Mouse (Mus musculus) liver, postnatal 0 days (tissue): ENCODE measurements around the gene Jmjd6. TPM values are rescaled to one million over a fixed set of nuclear protein-coding genes. Genes with fewer than 3 reads are reported as not detected.

Experiments used
- ATAC-seq: fragments of 200-750 bp; cut with Nextera tagmentation; 2 replicates; pipeline ENCODE4 v1.8.0; 2017; ENCODE audit warnings: mild to moderate bottlenecking, moderate library complexity
- DNase-seq: peaks from one replicate; pipeline ENCODE4 v3.0.0-alpha.2; 2016
- H3K27ac ChIP-seq: fragments of 300-500 bp; sonication (generic); 2 replicates; pipeline ENCODE4 v1.5.1; 2014; ENCODE audit warnings: antibody characterized with exemption, moderate library complexity, mild to moderate bottlenecking, low read depth
- H3K27me3 ChIP-seq: fragments of 300-500 bp; sonication (generic); 2 replicates; pipeline ENCODE4 v1.6.1; 2014; ENCODE audit warnings: low read length, control low read depth, mixed read lengths; ENCODE audit not compliant: insufficient read depth
- H3K36me3 ChIP-seq: fragments of 300-500 bp; sonication (generic); replicated peaks from 2 replicates; pipeline ENCODE4 v1.6.1; 2014; ENCODE audit warnings: mild to moderate bottlenecking, control low read depth, low read length, moderate library complexity, mixed read lengths; ENCODE audit not compliant: insufficient read depth
- H3K4me1 ChIP-seq: fragments of 300-500 bp; sonication (generic); 2 replicates; pipeline ENCODE4 v1.6.1; 2014; ENCODE audit warnings: antibody characterized with exemption, mild to moderate bottlenecking, control low read depth; ENCODE audit not compliant: insufficient read depth
- H3K4me2 ChIP-seq: fragments of 300-500 bp; sonication (generic); 2 replicates; pipeline ENCODE4 v1.6.1; 2014; ENCODE audit warnings: low read depth, mild to moderate bottlenecking, low read length, moderate library complexity, mixed read lengths
- H3K4me3 ChIP-seq: fragments of 300-500 bp; sonication (generic); 2 replicates; pipeline ENCODE4 v1.5.1; 2014; ENCODE audit warnings: low read depth, low read length
- H3K9ac ChIP-seq: fragments of 300-500 bp; sonication (generic); replicated peaks from 2 replicates; pipeline ENCODE4 v1.6.1; 2014; ENCODE audit warnings: mild to moderate bottlenecking, moderate library complexity
- H3K9me3 ChIP-seq: fragments of 300-500 bp; sonication (generic); 2 replicates; pipeline ENCODE4 v1.6.1; 2016; ENCODE audit warnings: mild to moderate bottlenecking, control low read depth, low read length, mixed read lengths
- CTCF ChIP-seq: sonication (generic); IDR thresholded peaks from 2 replicates; pipeline ENCODE4 v1.5.1; 2016; ENCODE audit warnings: antibody characterized with exemption, low read depth
- EP300 ChIP-seq: IDR thresholded peaks from 2 replicates; pipeline ENCODE4 v1.6.1; 2016; ENCODE audit warnings: antibody characterized with exemption, low read depth, mild to moderate bottlenecking
- WGBS: fragments of 180-500 bp; shearing (Covaris S2); extraction: QIAGEN DNeasy Blood & Tissue Kit; methylation state at CpG from one replicate; pipeline ENCODE4 v1.1.7; 2014; ENCODE audit not compliant: insufficient replicate concordance; 5-methylcytosine and 5-hydroxymethylcytosine counted together
- polyA plus RNA-seq: library from polyadenylated mRNA; unstranded; fragments of >200 nt; fragmentation: Nextera tagmentation; extraction: Ambion mirVana; gene quantifications from 2 replicates; pipeline ENCODE4 v1.2.1, GENCODE M21; 2015

Gene Jmjd6
- polyA plus RNA-seq, 1 experiment from 2014 or later = 19.0 TPM

- Histone ChIP-seq H3K27me3 (no peaks in the 10 kb centered on the region), H3K9me3 (no peaks in the 10 kb centered on the region), H3K4me2 (no peak overlapping the region), H3K4me3 (no peak overlapping the region), H3K4me1 (peaks cover 8% of the 10 kb centered on the region), H3K36me3 (no peaks in the 10 kb centered on the region), H3K27ac (no peak overlapping the region), H3K9ac (no peak overlapping the region)
- TF ChIP-seq CTCF = no peak
- no peak for TF ChIP-seq EP300
- WGBS = 70% methylated on average over 11 of the region's 11 CpGs
- DNase-seq (no peak), ATAC-seq (no peak)
These were observed 32.7 kb downstream of the Jmjd6 start for GRCm38 (mm10) chr11:116810528-116810927.

GRCm38 (mm10) chr11:116809520-116809919 lies 33.7 kb downstream of the Jmjd6 start:
- ATAC-seq = no peak
- Histone ChIP-seq H3K9ac (no peak overlapping the region), H3K27ac (no peak overlapping the region), H3K4me3 (no peak overlapping the region), H3K4me2 (no peak overlapping the region), H3K9me3 (no peaks in the 10 kb centered on the region), H3K27me3 (no peaks in the 10 kb centered on the region), H3K36me3 (no peaks in the 10 kb centered on the region), H3K4me1 (peaks cover 4% of the 10 kb centered on the region)
- WGBS = 77% methylated on average over 8 of the region's 8 CpGs
- no peak for TF ChIP-seq EP300
- no peak for TF ChIP-seq CTCF
- no peak for DNase-seq

- WGBS = 80% methylated on average over 11 of the region's 11 CpGs
- H3K27ac ChIP-seq = no peak overlapping the region
- peaks cover 4% of the 10 kb centered on the region; the same call in 1 of the 2 replicates for H3K4me1 ChIP-seq
- H3K9ac ChIP-seq = no peak overlapping the region
- no peaks in the 10 kb centered on the region for H3K36me3 ChIP-seq
- no peak overlapping the region for H3K4me2 ChIP-seq
- H3K27me3 ChIP-seq = no peaks in the 10 kb centered on the region
- no peak for ATAC-seq
- DNase-seq = no peak
- H3K9me3 ChIP-seq = no peaks in the 10 kb centered on the region
- H3K4me3 ChIP-seq = no peak overlapping the region
- TF ChIP-seq EP300 = no peak
- TF ChIP-seq CTCF = no peak
These were observed 34.3 kb downstream of the Jmjd6 start for GRCm38 (mm10) chr11:116808811-116809395.

GRCm38 (mm10) chr11:116807938-116808606 lies 35.2 kb downstream of the Jmjd6 start:
- peaks cover 4% of the 10 kb centered on the region; the same call in 1 of the 2 replicates for H3K4me1 ChIP-seq
- no peak overlapping the region for H3K4me3 ChIP-seq
- H3K36me3 ChIP-seq = no peaks in the 10 kb centered on the region
- DNase-seq (peak; percentile 84), ATAC-seq (peak; percentile 21; the same call in 1 of the 2 replicates)
- H3K4me2 ChIP-seq = no peak overlapping the region
- 32% methylated on average over 7 of the region's 7 CpGs for WGBS
- no peak overlapping the region for H3K9ac ChIP-seq
- TF ChIP-seq EP300 (no peak), CTCF (peak; percentile 91)
- H3K27me3 ChIP-seq = no peaks in the 10 kb centered on the region
- no peaks in the 10 kb centered on the region for H3K9me3 ChIP-seq
- H3K27ac ChIP-seq = no peak overlapping the region

- Histone ChIP-seq H3K36me3 (no peaks in the 10 kb centered on the region), H3K4me2 (no peak overlapping the region), H3K9ac (no peak overlapping the region), H3K27me3 (no peaks in the 10 kb centered on the region), H3K27ac (no peak overlapping the region), H3K4me1 (peaks cover 4% of the 10 kb centered on the region; the same call in 1 of the 2 replicates), H3K9me3 (no peaks in the 10 kb centered on the region), H3K4me3 (no peak overlapping the region)
- TF ChIP-seq EP300 (no peak), CTCF (no peak)
- 54% methylated on average over 3 of the region's 3 CpGs for WGBS
- DNase-seq (no peak), ATAC-seq (no peak)
These were observed 35.7 kb downstream of the Jmjd6 start for GRCm38 (mm10) chr11:116807526-116807925.

GRCm38 (mm10) chr11:116807116-116807515 lies 36.1 kb downstream of the Jmjd6 start:
- WGBS = 61% methylated on average over 7 of the region's 7 CpGs
- TF ChIP-seq CTCF = no peak
- TF ChIP-seq EP300 = no peak
- Histone ChIP-seq H3K27ac (no peak overlapping the region), H3K27me3 (no peaks in the 10 kb centered on the region), H3K4me2 (no peak overlapping the region), H3K9me3 (no peaks in the 10 kb centered on the region), H3K36me3 (no peaks in the 10 kb centered on the region), H3K4me1 (peaks cover 4% of the 10 kb centered on the region; the same call in 1 of the 2 replicates), H3K9ac (no peak overlapping the region), H3K4me3 (no peak overlapping the region)
- DNase-seq (no peak), ATAC-seq (no peak)
